Mouse (Mus musculus) hindbrain, postnatal 0 days (tissue): Measurements from ENCODE around the gene Dkk3. TPM values are rescaled to one million over a fixed set of nuclear protein-coding genes. Genes with fewer than 3 reads are reported as not detected.

Experiments
- ATAC-seq: fragments of 200-750 bp; cut with Nextera tagmentation; 2 replicates; pipeline ENCODE4 v1.8.0; 2017; ENCODE audit warnings: mild to moderate bottlenecking, moderate TSS enrichment, moderate library complexity
- DNase-seq: peaks from one replicate; pipeline ENCODE4 v3.0.0-alpha.2; 2015; ENCODE audit warnings: low spot score
- H3K27ac ChIP-seq: fragments of 300-500 bp; sonication (generic); 2 replicates; pipeline ENCODE4 v1.5.1; 2014; ENCODE audit warnings: mild to moderate bottlenecking
- H3K27me3 ChIP-seq: fragments of 300-500 bp; sonication (generic); 2 replicates; pipeline ENCODE4 v1.6.1; 2014; ENCODE audit warnings: low read length, mixed read lengths; ENCODE audit not compliant: insufficient read depth
- H3K36me3 ChIP-seq: fragments of 300-500 bp; sonication (generic); 2 replicates; pipeline ENCODE4 v1.6.1; 2014; ENCODE audit warnings: low read length, mixed read lengths; ENCODE audit not compliant: insufficient read depth
- H3K4me1 ChIP-seq: fragments of 300-500 bp; sonication (generic); 2 replicates; pipeline ENCODE4 v1.6.1; 2014; ENCODE audit warnings: antibody characterized with exemption, low read length, mixed read lengths; ENCODE audit not compliant: insufficient read depth
- H3K4me2 ChIP-seq: fragments of 300-500 bp; sonication (generic); 2 replicates; pipeline ENCODE4 v1.6.1; 2014; ENCODE audit warnings: low read depth, mild to moderate bottlenecking, low read length, moderate library complexity, mixed read lengths
- H3K4me3 ChIP-seq: fragments of 300-500 bp; sonication (generic); 2 replicates; pipeline ENCODE4 v1.5.1; 2014; ENCODE audit warnings: low read length
- H3K9ac ChIP-seq: fragments of 300-500 bp; sonication (generic); replicated peaks from 2 replicates; pipeline ENCODE4 v1.6.1; 2014; ENCODE audit warnings: mild to moderate bottlenecking, low read length, moderate library complexity, mixed read lengths
- H3K9me3 ChIP-seq: fragments of 300-500 bp; sonication (generic); 2 replicates; pipeline ENCODE4 v1.6.1; 2016; ENCODE audit warnings: low read length, mixed read lengths
- CTCF ChIP-seq: IDR thresholded peaks from 2 replicates; pipeline ENCODE4 v1.5.1; 2016; ENCODE audit warnings: antibody characterized with exemption, control low read depth, low read depth
- WGBS: fragments of 180-500 bp; shearing (Covaris S2); extraction: QIAGEN DNeasy Blood & Tissue Kit; methylation state at CpG from one replicate; pipeline ENCODE4 v1.1.7; 2014; 5-methylcytosine and 5-hydroxymethylcytosine counted together
- polyA plus RNA-seq: library from polyadenylated mRNA; unstranded; fragments of >200 nt; fragmentation: Nextera tagmentation; extraction: Ambion mirVana; gene quantifications from 2 replicates; pipeline ENCODE4 v1.2.1, GENCODE M21; 2015
- total RNA-seq: library from RNA; depleted of rRNA; stranded (reverse); fragments of >200 nt; gene quantifications from 2 replicates; pipeline ENCODE4 v1.2.3, GENCODE M21; 2014

Gene Dkk3
- total and polyA plus RNA-seq, 2 experiments from 2014 or later = 42.0 to 48.2 TPM

DNA sequence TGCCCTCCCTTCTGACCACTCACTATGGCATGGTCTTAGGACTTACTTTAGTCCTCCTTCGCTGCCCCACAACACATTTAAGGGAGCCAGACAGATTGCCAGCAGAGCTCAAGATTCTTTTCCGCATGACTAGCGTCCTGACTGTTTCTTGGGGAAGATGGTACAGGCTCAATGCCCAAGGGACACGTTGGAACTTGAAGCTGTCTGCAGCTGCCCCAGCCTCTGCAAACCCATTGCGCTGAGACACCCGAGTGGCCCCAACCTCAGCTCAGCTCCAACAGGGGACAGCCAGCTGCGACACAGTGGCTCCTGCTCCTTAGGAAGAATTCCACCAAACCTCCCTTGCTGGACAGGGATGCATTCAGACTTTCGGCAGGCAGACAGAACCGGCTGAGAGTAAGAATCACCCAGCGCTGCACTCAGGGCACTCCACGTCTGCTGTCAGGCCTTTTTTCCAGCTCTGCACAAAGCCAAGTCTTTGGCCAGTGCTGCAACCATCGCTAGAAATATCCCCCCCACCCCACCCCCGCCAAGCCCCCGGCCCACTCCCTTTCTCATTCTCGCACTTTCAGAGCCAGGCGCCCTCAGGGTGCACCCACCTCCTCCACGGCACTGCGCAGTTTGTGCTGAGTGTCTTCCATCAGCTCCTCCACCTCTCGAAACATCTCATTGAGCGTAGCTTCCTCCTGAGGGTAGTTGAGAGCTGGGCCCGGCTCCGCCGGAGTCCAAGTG is 1.1 kb downstream of the Dkk3 start:
- ATAC-seq = peak; percentile 55
- Histone ChIP-seq H3K9ac (peak overlapping the region; percentile 51), H3K9me3 (no peaks in the 10 kb centered on the region), H3K27me3 (no peaks in the 10 kb centered on the region; the same call in 1 of the 2 replicates), H3K4me2 (peak overlapping the region; percentile 59), H3K4me3 (peak overlapping the region; percentile 45), H3K4me1 (peaks cover 20% of the 10 kb centered on the region), H3K27ac (peak overlapping the region; percentile 60), H3K36me3 (no peaks in the 10 kb centered on the region)
- peak; percentile 64 for DNase-seq
- 7% methylated on average over 23 of the region's 23 CpGs for WGBS
- TF ChIP-seq CTCF = no peak

DNA sequence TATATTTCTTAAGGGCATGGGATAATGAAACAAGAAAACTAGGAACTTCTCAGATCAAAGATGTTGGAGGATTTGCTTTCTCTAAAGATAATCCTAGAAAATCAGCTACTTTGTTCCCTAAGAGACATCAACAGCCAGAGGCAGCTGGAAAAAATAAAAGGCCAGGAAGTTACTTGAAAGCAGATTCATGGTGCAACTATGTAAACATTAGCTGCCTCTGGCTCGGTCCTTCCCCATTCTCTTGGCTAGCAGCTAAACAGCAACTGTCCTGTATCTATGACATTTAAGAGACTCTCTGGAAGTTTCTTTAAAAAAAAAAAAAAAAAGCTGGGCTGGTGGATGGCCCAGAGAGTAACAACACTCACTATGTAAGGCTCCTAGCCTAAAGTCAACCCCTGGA is 3.7 kb downstream of the Dkk3 start:
- Histone ChIP-seq H3K36me3 (no peaks in the 10 kb centered on the region), H3K4me2 (no peak overlapping the region), H3K4me1 (peaks cover 20% of the 10 kb centered on the region), H3K4me3 (no peak overlapping the region), H3K9me3 (no peaks in the 10 kb centered on the region), H3K9ac (no peak overlapping the region), H3K27ac (no peak overlapping the region), H3K27me3 (no peaks in the 10 kb centered on the region; the same call in 1 of the 2 replicates)
- ATAC-seq (no peak), DNase-seq (no peak)
- no peak for TF ChIP-seq CTCF
- 50% methylated on average over 1 of the region's 1 CpGs for WGBS

DNA sequence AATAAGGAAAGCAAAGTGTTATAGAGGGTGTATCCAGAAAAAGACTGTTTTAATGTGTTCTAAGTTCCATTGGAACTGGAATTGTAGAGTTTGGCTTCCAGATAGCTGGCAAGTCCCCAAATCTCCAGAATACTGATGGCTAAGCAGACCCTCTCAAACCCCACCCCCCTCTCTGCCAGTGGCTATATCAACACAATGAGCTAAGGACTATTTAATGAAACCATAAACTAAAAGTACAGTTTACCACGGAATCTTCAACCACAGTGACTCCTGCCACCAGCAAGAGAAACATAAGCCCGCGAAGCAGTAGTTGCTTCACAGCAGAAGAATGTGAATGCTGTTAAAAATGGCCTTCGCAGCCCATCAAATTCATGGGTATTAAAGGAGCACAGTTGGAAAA is 4.4 kb downstream of the Dkk3 start:
- H3K9me3 ChIP-seq = no peaks in the 10 kb centered on the region
- no peak overlapping the region for H3K9ac ChIP-seq
- no peaks in the 10 kb centered on the region; the same call in 1 of the 2 replicates for H3K27me3 ChIP-seq
- DNase-seq (no peak), ATAC-seq (no peak)
- TF ChIP-seq CTCF = no peak
- H3K4me2 ChIP-seq = no peak overlapping the region
- H3K36me3 ChIP-seq = no peaks in the 10 kb centered on the region
- H3K4me1 ChIP-seq = peaks cover 20% of the 10 kb centered on the region
- 50% methylated on average over 4 of the region's 4 CpGs for WGBS
- no peak overlapping the region for H3K27ac ChIP-seq
- H3K4me3 ChIP-seq = no peak overlapping the region

DNA sequence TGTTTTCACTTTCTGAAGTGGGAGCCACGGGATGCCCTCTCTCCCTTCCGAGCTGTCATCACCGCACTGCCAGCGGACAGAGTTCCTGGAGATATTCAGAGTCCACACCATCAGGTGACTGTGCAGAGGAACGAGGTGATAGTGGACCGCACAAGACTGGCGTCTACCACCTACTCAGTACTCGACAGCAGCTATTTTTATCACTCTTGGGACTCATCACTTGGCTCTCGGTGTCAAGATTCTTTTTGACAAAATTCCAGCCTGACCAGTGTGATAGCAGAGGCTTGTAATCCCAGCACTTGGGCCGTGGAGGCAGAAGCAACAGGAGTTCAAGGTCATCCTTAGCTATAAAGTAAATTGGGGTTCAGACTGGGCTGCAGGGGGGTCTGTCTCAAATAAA is 9.7 kb downstream of the Dkk3 start:
- H3K9me3 ChIP-seq = no peaks in the 10 kb centered on the region
- no peak overlapping the region for H3K9ac ChIP-seq
- no peaks in the 10 kb centered on the region for H3K36me3 ChIP-seq
- H3K27me3 ChIP-seq = no peaks in the 10 kb centered on the region
- ATAC-seq = no peak
- TF ChIP-seq CTCF = no peak
- no peak overlapping the region for H3K27ac ChIP-seq
- H3K4me3 ChIP-seq = no peak overlapping the region
- H3K4me1 ChIP-seq = no peaks in the 10 kb centered on the region
- H3K4me2 ChIP-seq = no peak overlapping the region
- no peak for DNase-seq
- 86% methylated on average over 10 of the region's 10 CpGs for WGBS

DNA sequence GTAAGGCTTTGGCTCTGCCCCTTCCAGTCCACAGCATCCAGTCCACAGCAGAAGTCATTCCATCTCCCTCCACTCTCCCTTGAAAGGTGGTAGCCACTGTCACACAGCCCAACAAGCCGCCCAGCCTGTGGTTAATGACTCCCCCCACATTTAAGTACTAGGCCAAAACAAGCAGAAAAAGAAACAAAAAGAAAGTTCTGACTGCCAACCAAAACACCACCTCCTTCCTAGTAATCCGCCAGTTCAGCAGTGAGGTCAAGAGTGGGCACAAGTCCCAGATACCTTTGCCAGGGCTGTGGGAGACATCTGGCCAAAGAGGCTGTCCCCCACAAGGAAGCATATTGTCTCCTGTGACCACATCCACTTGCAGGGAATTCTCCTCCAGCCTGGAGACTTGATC is 10.9 kb downstream of the Dkk3 start:
- H3K27me3 ChIP-seq = no peaks in the 10 kb centered on the region
- DNase-seq (no peak), ATAC-seq (no peak)
- H3K4me3 ChIP-seq = no peak overlapping the region
- no peak overlapping the region for H3K27ac ChIP-seq
- H3K9ac ChIP-seq = no peak overlapping the region
- no peak overlapping the region for H3K4me2 ChIP-seq
- no peak for TF ChIP-seq CTCF
- H3K9me3 ChIP-seq = no peaks in the 10 kb centered on the region
- H3K4me1 ChIP-seq = 0 out of 2 replicates have a peak, but pooled peaks cover 5% of the 10 kb centered on the region
- WGBS = 51% methylated on average over 2 of the region's 2 CpGs
- no peaks in the 10 kb centered on the region for H3K36me3 ChIP-seq

DNA sequence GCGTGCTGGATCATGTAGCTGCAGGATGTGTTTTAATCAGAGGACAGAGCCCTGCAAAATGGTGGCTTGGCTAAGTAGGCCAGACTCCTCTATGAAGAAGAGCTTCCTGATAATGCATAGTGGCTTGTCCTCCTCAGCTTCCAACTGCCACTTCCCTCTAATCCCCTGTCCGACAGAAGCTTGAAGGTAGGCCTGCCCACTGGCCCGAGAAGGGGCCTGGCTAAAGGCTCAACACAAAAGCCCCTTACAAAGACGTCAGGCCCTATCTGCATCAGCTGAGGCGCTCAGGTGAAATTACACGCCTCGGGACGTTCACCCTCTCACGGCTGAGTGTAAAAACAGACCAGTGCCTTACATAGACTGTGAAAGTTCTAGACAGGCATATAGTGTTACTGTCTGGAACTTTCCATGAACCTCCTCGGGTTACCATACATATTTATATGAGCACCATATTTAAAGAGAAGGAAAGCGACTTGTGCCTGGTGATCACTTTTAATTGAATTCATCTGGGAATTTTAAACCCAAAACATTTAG is 14.1 kb downstream of the Dkk3 start:
- H3K4me3 ChIP-seq = no peak overlapping the region
- H3K27me3 ChIP-seq = no peaks in the 10 kb centered on the region
- H3K4me1 ChIP-seq = 0 out of 2 replicates have a peak, but pooled peaks cover 6% of the 10 kb centered on the region
- ATAC-seq (no peak), DNase-seq (no peak)
- WGBS = 60% methylated on average over 11 of the region's 11 CpGs
- H3K9me3 ChIP-seq = no peaks in the 10 kb centered on the region
- H3K27ac ChIP-seq = no peak overlapping the region
- no peak overlapping the region for H3K9ac ChIP-seq
- H3K4me2 ChIP-seq = no peak overlapping the region
- no peak for TF ChIP-seq CTCF
- no peaks in the 10 kb centered on the region for H3K36me3 ChIP-seq

DNA sequence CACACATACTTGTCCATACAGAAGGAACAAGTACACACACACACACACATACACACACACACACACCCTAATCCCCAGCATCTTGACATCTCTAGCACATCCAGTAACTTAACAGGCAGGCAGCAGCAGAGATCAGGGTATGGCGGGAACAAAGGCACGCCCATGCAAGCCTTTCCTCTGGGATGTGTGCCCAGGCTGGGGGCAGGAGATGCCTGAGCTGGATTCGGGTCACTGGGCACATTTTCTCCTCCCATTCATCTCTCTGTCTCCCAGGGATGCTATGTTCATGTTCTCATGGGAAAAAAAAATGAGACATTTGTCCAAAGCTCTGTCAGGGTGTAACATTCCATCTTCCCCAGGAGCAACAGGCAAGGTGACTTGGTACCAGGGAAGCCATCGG is 14.9 kb downstream of the Dkk3 start:
- DNase-seq = no peak
- H3K4me1 ChIP-seq = 0 out of 2 replicates have a peak, but pooled peaks cover 6% of the 10 kb centered on the region
- 33% methylated on average over 4 of the region's 4 CpGs for WGBS
- H3K36me3 ChIP-seq = no peaks in the 10 kb centered on the region
- peak; percentile 57 for ATAC-seq
- no peak overlapping the region for H3K9ac ChIP-seq
- H3K27ac ChIP-seq = no peak overlapping the region
- H3K27me3 ChIP-seq = no peaks in the 10 kb centered on the region
- no peak for TF ChIP-seq CTCF
- H3K9me3 ChIP-seq = no peaks in the 10 kb centered on the region
- H3K4me3 ChIP-seq = no peak overlapping the region
- H3K4me2 ChIP-seq = no peak overlapping the region
